Mouse (Mus musculus) thymus, postnatal 10 days (tissue): ENCODE data around the gene Treml1.
A peak's percentile ranks its signal among the peaks of the same experiment; 100 is the strongest.

Experiments
- DNase-seq, 2 experiments: peaks; one replicate each; pipeline ENCODE4 v3.0.0; 2021; ENCODE audit warnings: low spot score in 2 of 2

Treml1 gene

DNA sequence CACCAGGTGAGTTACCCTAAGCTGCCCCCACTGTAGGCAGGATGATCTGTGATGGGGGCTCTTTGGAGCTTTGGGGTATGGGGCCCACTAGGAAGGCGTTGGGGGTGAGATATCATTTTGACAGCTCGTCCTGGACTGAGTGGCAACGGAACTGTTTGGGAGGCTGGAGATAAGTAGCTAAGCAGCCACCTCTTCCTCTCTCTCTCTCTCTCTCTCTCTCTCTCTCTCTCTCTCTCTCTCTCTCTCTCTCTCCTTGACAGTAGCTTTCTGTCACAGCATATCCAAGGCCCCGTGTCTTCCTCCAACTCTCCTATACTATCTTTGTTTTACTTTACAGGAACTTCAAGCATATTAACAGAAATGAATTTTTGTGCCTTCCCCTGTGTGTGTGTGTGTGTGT lies 746 bp downstream of the Treml1 start:
- DNase-seq = no peak

DNA sequence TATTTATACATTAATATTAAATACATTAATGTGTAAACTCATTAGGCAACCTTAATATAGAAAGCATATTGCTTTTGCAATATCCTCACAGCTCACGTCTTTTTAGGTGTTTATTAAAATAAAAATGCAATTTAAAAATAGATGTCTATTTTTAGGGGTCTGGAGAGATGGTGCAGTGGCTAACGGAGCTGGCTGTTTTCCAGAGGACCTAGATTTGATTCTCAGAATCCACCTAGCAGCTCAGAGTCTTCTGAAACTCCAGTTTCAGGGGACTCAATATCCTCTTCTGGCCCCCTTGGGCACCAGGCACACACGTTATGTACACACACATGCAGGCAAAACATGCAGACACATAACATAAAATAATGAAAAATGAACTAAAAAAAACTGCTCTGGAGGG lies 2.6 kb downstream of the Treml1 start:
- no peak for DNase-seq

DNA sequence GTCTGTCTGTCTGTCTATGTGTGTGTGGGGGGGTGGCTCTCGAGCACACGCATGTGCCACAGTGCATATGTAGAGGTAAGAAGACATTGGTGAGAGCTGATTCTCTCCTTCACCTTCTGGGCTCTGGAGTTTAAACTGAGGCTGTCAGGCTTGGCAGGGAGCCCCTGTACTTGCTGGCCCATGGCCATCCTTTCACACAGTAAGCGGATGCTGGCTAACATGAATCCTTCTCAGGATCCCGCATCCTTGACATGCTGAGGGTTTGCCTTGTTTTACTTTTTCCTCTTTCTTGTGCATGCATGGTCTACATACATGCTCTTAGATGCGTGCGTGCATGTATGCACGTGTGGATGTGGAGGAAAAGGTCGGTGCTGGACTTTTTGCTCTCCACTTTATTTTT lies 3.2 kb downstream of the Treml1 start:
- no peak for DNase-seq

DNA sequence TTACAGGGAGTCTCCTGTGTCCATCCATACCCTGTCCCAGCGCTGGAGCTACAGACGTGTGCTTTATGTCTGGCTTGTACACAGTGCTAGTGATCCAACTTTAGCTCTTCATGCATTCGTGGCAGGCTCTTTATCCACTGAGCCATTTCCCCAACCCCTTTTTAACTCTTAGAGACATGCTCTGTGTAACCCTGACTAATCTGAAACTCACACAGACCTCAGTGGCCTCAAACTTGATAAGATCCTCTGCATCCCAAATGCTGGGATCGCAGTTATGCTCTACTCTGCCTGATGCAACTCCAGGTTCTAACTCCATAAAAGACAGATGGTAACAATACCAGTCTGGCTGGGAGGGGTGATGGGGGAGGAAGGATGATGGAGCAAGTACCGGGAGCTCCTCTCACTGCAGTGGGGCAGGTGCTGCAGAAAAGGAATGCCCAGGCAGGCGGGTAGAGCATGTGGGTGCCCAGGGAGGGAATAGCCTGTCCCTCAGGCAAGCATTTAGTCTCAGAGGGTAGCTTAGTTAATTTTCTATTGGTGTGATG lies 3.8 kb downstream of the Treml1 start:
- no peak for DNase-seq

DNA sequence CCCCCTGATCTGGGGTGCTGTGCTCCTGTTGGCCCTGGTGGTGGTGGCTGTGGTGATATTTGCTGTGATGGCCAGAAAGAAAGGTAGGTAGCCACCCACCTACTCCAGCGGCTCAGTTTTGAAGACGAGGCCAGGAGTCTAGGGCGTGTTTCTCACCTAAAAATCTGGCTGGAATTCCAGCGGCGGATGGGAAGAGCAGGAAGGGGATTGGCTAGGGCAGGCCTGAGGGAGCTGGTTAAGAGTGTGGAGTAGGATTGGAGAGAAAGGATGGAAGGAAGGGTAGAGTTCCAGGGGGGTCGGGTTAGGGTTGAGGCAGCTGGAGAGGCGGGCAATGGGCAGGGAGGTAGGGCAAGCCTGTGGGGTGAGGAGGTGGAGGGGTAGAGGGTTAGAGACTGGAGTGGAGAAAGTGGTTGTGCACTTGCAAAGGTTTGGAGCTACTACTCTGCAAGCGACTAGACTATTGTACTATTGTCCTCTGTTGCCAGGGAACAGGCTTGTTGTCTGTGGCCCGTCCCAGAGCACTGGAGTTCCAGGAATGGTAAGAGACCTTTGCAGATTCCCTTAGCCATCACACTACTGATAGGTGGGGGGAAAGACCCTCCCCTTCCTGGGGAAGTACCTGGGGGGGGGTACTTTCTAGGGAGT lies 5.9 kb downstream of the Treml1 start:
- DNase-seq = no peak

DNA sequence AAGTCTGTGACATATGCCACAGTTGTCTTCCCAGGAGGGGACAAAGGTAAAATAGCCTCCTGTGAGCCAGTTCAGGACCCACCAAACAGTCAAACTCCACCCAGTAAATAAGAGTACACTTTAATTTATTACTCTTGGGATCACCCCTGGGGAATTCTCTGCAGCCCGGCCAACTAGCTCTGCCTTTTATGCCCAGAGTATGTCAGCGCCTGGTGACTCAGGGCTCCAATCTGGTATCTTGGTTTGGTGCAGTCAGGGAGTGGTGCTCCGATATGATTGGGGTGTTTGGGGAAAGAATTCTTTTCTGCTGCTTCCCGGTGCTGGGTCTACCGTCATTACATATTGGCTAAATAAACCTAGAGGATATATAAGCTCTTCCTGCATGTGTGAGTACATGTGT lies 7.1 kb downstream of the Treml1 start:
- no peak for DNase-seq

DNA sequence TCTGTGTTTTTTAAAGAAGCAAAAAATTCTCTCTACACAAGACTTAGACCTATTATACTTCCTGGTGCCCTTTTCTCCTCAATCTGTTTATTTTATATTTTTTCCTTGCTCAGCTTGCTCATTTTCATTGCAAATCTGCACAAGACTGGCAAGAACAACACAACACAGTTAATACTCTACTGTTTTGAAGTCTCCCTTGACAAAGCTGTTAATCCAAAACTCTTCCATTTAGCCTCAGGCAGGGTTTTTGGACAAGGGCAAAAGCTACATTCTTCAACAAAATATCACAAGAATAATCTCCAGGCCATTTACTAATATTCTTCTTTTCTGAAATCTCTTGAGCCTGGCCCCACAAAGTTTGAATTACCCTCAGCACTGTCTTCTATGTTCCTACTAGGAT lies 11.9 kb downstream of the Treml1 start:
- no peak for DNase-seq

DNA sequence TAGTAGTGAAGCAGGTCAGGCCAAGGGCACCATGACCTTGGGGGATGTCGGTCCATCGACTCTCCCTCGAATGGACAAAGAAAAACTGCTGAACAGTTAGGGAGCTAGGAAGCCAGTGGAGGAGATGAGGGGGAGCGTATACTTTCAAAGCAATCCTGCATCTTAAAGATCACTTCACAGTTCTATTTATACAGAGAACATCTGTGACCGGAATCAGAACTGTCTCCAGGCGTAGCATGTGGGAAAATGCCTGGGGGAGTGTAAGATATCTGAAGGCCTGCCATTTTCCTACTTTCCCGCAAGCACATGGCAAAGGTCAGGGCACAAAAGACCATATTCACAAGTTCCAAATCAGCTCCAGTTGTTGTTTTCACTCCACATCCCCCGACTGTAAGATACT lies 13.3 kb downstream of the Treml1 start:
- no peak for DNase-seq

DNA sequence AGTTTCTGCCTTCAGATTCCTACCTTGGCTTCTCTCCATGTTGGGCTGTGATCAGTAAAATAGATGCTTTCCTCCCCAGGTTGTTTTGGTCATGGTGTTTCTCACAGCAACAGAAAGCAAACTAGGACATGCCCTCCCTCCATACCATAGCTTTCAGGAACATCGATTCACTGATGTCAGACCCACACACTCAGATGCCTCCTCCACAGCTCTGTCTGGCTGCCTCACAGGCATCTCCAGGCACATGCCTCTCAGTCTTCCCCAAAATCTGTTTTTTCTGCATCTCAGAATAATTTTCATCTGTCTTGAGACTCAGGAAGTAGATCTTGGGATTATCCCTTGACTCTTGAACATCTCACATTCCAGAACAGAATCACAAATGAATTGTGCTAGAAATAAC lies 16.4 kb downstream of the Treml1 start:
- DNase-seq = no peak

DNA sequence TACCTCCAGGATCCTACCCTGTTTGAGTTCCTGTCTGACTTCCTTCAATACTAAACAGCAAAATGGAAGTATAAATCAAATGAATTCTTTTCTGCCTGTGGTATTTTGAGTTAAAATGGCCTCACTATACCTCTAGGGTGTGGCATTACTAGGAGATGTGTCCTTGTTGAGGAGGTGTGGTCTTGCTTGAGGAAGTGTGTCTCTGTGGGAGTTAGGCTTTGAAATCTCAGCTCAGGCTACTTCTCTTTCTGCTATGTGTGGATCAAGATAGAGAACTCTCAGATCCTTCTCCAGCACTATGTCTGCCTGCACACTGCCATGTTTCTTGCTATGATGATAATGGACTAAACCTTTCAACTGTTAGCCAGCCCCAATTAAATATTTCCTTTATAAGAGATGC lies 19.3 kb downstream of the Treml1 start:
- DNase-seq = no peak

DNA sequence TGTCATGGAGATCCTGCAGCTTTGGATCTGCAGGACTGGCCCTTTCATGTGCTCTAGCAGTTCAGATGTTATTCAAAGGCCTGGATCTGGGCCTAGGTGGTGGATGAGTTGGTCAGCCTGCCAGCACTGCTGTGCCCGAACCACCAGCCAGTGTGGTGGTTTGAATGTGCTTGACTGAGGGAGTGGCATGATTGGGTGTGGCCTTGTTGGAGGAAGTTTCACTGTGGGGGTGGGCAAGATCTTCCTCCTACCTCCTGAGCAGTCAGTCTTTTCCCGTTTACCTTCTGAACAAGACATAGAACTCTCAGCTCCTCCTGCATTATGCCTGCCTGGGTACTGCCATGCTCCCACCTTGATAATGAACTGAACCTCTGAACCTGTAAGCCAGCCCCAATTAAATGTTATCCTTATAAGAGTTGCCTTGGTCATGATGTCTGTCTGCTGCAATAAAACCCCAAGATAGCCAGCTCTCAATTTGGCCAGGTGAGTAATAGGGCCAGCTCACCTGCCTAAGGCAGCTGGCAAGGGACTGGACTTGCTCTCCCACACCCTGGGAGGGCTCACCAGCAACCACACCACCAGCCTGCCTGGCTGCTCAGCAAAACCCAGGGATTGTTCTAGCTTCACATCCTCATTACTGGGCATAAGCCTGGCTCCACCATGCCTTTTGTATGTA lies 26.2 kb downstream of the Treml1 start:
- DNase-seq = no peak

DNA sequence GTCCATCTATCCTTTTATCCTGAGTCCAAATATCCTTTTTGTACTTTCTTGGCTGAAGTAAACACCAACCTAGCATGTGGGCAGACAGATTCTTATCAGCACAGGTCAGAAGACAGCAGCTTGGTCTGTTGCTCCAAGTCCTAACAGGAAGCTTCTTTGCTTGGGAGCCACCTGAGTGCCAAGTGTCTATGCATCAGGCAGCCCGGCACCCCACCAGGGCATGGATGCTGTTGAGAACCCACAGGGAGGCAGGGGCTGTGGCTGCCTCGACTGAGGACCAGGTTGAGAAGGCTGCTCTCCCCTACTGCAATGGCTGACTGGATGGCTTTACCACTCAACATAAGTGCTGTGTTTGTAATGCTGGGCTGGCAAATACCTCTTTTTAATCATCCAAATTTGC lies 28.9 kb downstream of the Treml1 start:
- no peak for DNase-seq

DNA sequence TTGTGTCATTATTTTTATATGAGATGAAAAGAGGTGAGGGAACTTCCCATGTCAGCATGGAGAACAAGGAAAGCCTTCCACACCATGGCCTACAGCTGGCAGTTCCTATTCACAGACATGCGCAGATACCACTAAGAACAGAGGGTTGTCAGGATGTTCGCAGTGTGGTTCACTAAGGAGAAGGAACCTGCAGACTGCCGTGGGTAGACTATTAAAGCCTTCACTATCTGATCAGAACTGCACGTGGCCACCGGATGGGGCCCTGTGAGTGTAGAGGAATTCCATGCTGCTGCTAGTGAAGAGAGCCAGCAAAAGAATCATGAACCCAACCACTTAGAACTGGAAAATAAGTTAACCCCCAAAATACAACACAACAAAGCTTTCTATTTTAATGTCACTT lies 29.7 kb downstream of the Treml1 start:
- no peak for DNase-seq

DNA sequence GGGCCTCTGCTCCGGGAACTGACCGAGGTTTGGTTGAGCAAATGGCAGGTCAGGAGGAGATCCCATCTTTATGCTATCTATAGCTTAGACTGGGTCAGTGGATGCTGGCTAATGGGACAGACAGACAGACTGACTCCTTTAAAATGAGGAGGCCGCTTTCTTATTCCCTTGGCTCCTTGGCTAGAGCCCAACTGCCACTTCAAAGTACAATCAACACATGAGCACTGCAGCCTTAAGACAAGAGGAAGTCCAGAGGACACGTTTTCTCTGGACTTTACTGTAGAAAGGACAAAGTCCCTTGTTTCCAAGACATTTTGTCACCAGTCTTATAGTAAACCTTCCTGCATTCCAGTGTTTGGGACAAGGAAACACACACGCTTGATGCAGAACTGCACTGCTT lies 31.7 kb downstream of the Treml1 start:
- DNase-seq = no peak

DNA sequence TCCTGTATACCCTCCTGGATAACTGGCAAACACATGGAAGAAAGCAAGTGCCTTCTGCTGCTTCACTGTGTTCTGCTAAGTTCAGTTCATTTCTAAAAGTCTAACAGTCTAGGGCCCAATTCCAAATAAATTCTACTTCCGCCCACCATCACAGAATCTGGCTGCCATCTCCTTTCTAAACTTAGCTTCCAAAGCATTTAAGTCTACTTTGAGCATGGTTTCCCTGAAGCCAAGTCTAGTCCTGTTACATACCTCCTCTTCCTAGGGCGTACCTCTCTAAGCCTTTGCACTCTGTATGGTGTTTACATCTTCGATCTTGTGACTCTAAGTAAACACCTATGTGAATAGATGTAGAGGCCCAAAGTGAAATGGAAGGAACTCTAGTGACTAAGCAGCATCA lies 32.9 kb downstream of the Treml1 start:
- DNase-seq = no peak

DNA sequence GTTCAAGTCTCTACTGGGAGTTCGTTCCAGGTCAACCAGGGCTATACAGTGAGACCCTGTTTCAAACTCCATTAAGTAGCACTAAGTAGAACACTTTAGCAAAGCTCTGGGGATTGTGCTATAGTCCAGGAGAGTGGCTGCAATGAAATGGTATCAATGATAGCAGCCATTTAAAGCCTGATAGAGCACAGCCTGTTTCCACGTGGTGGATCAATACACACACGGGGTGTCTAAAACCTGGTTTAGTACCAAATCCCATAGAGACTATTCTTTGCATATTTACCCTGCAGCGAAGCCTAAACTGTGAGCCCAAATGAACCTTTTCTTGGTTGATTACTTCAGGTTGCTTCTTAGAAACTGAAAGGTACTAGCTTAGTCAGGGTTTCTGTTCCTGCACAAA lies 42.0 kb downstream of the Treml1 start:
- no peak for DNase-seq

DNA sequence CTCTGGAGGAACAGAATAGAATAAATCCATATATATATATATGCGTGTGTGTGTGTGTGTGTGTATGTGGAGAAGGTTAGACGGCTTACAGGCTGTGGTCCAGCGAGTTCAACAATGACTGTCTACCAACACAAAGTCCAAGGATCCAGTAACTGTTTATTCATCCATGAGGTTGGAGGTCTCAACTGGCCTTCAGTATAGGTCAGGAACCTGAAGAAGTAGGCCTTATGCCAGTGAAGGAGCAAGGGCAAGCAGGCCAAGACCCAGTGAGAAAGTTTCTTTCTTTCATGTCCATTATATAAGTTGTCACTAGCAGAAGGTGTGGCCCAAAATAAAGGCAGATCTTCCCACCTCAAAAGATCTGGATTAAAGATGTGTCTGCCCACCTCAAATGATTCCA lies 43.0 kb downstream of the Treml1 start:
- DNase-seq = no peak

DNA sequence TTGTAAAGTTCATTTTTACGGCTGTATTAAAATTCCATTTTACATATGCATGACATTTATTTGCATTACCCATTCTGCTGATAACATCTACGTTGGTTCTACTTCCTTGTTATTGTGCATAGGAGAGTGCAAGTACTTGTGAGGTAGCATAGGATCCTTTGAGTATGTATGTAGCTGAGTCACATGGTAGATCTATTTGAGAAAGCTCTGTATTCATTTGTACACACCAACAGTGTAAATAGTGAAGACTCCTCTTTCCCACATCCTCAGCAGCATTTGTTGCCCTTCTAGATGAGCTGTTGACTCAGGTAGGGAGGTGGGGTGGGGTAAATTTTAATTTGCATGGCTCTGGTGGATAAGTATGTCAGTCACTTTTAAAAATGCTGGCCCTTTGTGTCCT lies 44.1 kb downstream of the Treml1 start:
- no peak for DNase-seq

DNA sequence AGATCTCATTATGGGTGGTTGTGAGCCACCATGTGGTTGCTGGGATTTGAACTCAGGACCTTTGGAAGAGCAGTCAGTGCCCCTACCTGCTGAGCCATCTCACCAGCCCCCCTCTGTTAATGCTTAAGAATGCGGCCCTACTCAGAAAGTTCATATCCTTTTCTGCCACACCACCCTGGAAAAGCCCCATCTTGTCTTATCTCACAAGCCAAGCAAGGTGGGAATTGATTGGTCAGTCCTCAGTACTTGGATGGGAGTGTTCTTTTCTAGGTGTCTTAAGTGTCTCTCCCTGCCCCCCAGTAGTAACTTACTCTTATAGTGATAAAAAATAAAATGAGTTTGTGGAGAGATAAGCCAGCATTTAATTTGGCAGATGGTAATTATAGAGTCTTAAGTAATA lies 45.0 kb downstream of the Treml1 start:
- no peak for DNase-seq

DNA sequence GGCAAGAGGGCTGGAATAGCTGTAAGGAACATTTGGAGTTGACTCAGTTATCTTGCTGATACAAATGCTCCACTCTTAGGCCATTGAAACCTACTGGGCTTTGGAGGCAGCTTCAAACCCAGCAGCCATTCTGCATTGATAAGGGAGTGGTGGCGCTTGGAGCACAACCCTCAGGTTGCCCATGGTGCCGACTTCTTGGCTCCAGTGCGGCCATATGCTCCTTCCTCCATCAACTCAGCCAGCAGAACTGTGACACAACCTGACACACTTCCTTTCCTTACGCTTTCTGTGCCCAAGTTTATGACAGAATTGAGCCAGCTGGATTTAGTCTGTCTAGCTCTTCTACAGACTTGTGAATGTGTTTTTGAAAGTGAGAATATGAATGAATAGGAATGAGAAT lies 47.4 kb downstream of the Treml1 start:
- no peak for DNase-seq

DNA sequence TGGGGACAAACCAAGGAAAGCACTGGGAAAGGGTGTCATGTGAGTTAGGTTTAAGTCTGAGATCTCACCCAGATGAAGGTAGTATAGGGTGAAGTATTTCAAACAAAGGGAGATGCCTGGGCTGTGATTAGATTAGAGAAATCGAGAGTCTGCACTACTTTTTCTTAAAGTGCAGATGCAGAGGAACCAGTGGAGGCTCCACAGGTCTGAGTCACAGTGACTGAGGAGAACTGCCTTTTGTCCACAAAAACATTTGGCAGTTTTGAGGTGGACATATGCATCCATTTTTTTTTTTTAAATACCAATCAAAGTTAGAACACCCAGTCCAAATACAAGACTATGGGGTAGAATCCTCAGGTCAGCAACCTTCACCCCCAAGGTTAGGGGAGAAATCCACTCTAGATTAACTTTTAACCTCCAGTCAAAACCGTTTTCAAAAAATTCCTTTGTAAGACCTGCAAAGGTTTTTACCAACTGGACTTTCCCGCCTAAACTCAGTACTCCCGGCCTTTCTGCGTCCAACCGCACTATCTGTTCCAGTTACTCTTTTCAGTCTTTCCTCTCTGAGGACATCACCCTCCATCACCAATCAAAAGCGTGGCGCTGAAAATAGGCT lies 48.3 kb downstream of the Treml1 start:
- no peak for DNase-seq

DNA sequence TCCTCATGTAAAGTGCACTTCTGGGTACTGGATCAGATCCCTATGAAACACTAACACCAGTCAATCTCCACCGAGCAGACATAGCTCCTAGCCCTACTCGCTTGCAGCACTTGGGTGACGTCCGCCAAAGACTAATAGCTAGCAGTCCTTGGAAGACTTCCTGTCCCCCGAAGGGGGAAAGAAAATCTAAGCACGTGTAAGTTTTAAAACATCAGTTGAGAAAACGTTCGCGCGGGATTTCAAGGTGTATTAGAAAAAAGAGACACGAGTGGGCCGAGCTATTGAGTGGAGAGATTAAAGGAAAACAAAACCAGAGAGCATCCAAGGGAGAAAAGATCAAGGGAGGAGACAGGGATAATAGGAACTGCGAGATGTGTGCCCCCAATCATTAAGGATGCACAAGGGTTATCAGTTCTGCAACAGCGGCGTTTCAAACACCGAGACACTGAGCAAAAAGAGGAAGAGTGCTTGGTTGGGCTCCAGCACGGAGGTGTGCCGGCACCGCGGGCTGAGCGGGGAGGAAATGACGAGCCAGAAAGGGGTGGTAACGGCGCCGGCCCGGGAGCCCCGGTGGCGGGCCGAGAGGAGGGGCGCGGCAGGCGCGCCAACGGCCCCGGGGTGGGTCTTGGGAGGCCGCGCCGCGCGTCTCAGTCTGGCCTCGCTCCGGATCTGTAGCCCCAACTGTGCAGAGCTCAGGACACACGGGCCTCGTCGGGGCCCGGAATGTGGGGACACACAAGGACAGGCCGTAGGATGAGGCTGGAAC lies 49.0 kb downstream of the Treml1 start:
- DNase-seq = peak; percentile 81
